Mouse (Mus musculus) hindbrain, embryonic 16.5 days (tissue): ENCODE measurements at regions not wholly inside any gene's neighbourhood (a gene's known extent, or its start where the extent isn't known, plus 50 kb on each side); places are given as distances from the start of the nearest gene placed in this dataset.

Source experiments
- ATAC-seq: fragments of 200-750 bp; cut with Nextera tagmentation; 2 replicates; pipeline ENCODE4 v1.8.0; 2017; ENCODE audit warnings: moderate TSS enrichment, moderate library complexity
- H3K27ac ChIP-seq: fragments of 300-500 bp; sonication (generic); 2 replicates; pipeline ENCODE4 v1.5.1; 2014; ENCODE audit warnings: low read depth, mild to moderate bottlenecking, control low read depth, low read length, moderate library complexity
- H3K27me3 ChIP-seq: fragments of 300-500 bp; sonication (generic); replicated peaks from 2 replicates; pipeline ENCODE4 v1.6.1; 2014; ENCODE audit warnings: low read length; ENCODE audit not compliant: control insufficient read depth, insufficient read depth
- H3K36me3 ChIP-seq: fragments of 300-500 bp; sonication (generic); 2 replicates; pipeline ENCODE4 v1.6.1; 2014; ENCODE audit warnings: mild to moderate bottlenecking, low read length, moderate library complexity, mixed read lengths; ENCODE audit not compliant: control insufficient read depth, insufficient read depth
- H3K4me1 ChIP-seq: fragments of 300-500 bp; sonication (generic); 2 replicates; pipeline ENCODE4 v1.6.1; 2014; ENCODE audit warnings: low read depth, low read length; ENCODE audit not compliant: control insufficient read depth, insufficient read depth
- H3K4me2 ChIP-seq: fragments of 300-500 bp; sonication (generic); 2 replicates; pipeline ENCODE4 v1.6.1; 2014; ENCODE audit warnings: mild to moderate bottlenecking, low read length, control low read depth, moderate library complexity
- H3K4me3 ChIP-seq: fragments of 300-500 bp; sonication (generic); 2 replicates; pipeline ENCODE4 v1.5.1; 2014; ENCODE audit warnings: mild to moderate bottlenecking, low read length, control low read depth, moderate library complexity
- H3K9ac ChIP-seq: fragments of 300-500 bp; sonication (generic); 2 replicates; pipeline ENCODE4 v1.6.1; 2014; ENCODE audit warnings: low read depth, mild to moderate bottlenecking, control low read depth, low read length, moderate library complexity
- H3K9me3 ChIP-seq: fragments of 300-500 bp; sonication (generic); 2 replicates; pipeline ENCODE4 v1.6.1; 2014; ENCODE audit warnings: mild to moderate bottlenecking, low read length, moderate library complexity; ENCODE audit not compliant: control insufficient read depth
- WGBS: fragments of 180-500 bp; shearing (Covaris S2); extraction: QIAGEN DNeasy Blood & Tissue Kit; methylation state at CpG from one replicate; pipeline ENCODE4 v1.1.7; 2014; 5-methylcytosine and 5-hydroxymethylcytosine counted together

GRCm38 (mm10) chr6:13974710-13975506 is 103.6 kb upstream of the 2610001J05Rik start:
- H3K36me3 ChIP-seq: no peaks in the 10 kb centered on the region
- H3K4me1 ChIP-seq: no peaks in the 10 kb centered on the region
- H3K9ac ChIP-seq: no peak overlapping the region
- no peak for ATAC-seq
- no peaks in the 10 kb centered on the region for H3K27me3 ChIP-seq
- no peaks in the 10 kb centered on the region for H3K9me3 ChIP-seq
- no peak overlapping the region for H3K4me3 ChIP-seq
- no peak overlapping the region for H3K27ac ChIP-seq
- 70% methylated on average over 14 of the region's 14 CpGs for WGBS
- no peak overlapping the region for H3K4me2 ChIP-seq

- no peaks in the 10 kb centered on the region for H3K4me1 ChIP-seq
- WGBS: 48% methylated on average over 2 of the region's 2 CpGs
- ATAC-seq: no peak
Observed at GRCm38 (mm10) chr6:13964471-13964870, 93.2 kb upstream of the 2610001J05Rik start.

GRCm38 (mm10) chr6:13964013-13964412 is 92.7 kb upstream of the 2610001J05Rik start:
- no peak for ATAC-seq
- H3K4me1 ChIP-seq: no peaks in the 10 kb centered on the region
- no peak overlapping the region for H3K4me2 ChIP-seq
- H3K27ac ChIP-seq: no peak overlapping the region
- H3K9me3 ChIP-seq: no peaks in the 10 kb centered on the region
- H3K4me3 ChIP-seq: no peak overlapping the region
- 30% methylated on average over 2 of the region's 2 CpGs for WGBS
- H3K36me3 ChIP-seq: no peaks in the 10 kb centered on the region
- H3K27me3 ChIP-seq: no peaks in the 10 kb centered on the region
- H3K9ac ChIP-seq: no peak overlapping the region

More at GRCm38 (mm10) chr6:13964471-13964870, 93.2 kb upstream of the 2610001J05Rik start:
- Histone ChIP-seq H3K27me3 (no peaks in the 10 kb centered on the region), H3K4me2 (no peak overlapping the region), H3K9me3 (no peaks in the 10 kb centered on the region), H3K27ac (no peak overlapping the region), H3K36me3 (no peaks in the 10 kb centered on the region), H3K4me3 (no peak overlapping the region), H3K9ac (no peak overlapping the region)

GRCm38 (mm10) chr6:13949640-13950039 is 78.3 kb upstream of the 2610001J05Rik start:
- Histone ChIP-seq H3K36me3 (no peaks in the 10 kb centered on the region), H3K27ac (no peak overlapping the region), H3K9me3 (no peaks in the 10 kb centered on the region), H3K9ac (no peak overlapping the region), H3K4me2 (no peak overlapping the region), H3K4me3 (no peak overlapping the region), H3K4me1 (no peaks in the 10 kb centered on the region), H3K27me3 (no peaks in the 10 kb centered on the region)
- whole genome bisulfite sequencing: 60% methylated on average over 4 of the region's 4 CpGs
- ATAC-seq: no peak

- H3K4me3 ChIP-seq: no peak overlapping the region
- no peak overlapping the region for H3K4me2 ChIP-seq
- H3K36me3 ChIP-seq: no peaks in the 10 kb centered on the region
- no peak overlapping the region for H3K27ac ChIP-seq
- 54% methylated on average over 9 of the region's 9 CpGs for WGBS
- H3K27me3 ChIP-seq: no peaks in the 10 kb centered on the region
- no peak overlapping the region for H3K9ac ChIP-seq
- H3K9me3 ChIP-seq: no peaks in the 10 kb centered on the region
- peak; percentile 67 for ATAC-seq
- H3K4me1 ChIP-seq: no peaks in the 10 kb centered on the region
Observed at GRCm38 (mm10) chr6:13920809-13921760, 49.8 kb upstream of the 2610001J05Rik start.
